In the genomic region with DNA sequence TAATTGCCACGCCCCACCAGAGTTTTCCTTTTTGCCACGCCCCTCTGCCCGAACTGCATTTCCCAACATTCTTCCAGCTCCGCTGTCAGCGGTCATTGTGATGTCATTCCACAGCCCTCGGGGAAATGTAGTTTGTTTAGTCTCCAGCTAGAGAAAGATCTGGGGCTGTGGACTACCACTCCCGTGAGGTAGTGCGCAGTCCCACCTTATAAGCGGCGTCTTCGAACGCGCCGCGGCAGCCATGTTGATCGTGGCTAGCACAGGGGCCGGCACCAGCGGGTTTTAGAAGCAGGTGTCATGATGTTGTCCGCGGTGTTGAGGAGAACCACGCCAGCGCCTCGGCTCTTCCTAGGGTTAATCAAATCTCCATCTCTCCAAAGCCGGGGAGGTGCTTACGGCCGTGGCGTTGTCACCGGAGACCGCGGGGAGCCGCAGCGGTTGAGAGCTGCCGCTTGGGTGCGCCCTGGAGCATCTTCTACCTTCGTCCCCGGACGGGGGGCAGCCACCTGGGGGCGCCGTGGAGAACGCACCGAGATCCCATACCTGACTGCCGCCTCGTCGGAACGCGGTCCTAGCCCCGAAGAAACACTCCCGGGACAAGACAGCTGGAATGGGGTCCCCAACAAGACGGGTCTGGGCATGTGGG, we compare ENCODE assay signal across 1 mouse cellular context.
TF ChIP-seq lines count a peak whose summit lies in the region.

A gene (plus strand): TSS at position 120 of the 646 bp plus-strand sequence.

TF ChIP-seq in CH12.LX, 34 proteins besides CTCF, POLR2A, EP300 and RAD21 (continued from another document):
- TF ChIP-seq ELF1 (IDR thresholded peaks at IDR 0.05; ENCODE audit: low read depth, low read length) (peak; percentile 80), SMC3 (IDR thresholded peaks at IDR 0.05; ENCODE audit: low read depth, low read length) (peak; percentile 30), NRF1 (IDR thresholded peaks at IDR 0.05; ENCODE audit: low read depth, low read length) (peak; percentile 71), IRF4 (IDR thresholded peaks at IDR 0.05; ENCODE audit: low read depth, low read length) (peak; percentile 77; the same call in 1 of the 2 replicates), TBP (conservative IDR thresholded peaks at IDR 0.05; ENCODE audit: low read depth, low read length) (peak; percentile 91), CHD1 (IDR thresholded peaks at IDR 0.05; ENCODE audit: low read depth, low read length) (no peak), TCF12 (IDR thresholded peaks at IDR 0.05; ENCODE audit: low read depth, low read length) (peak; percentile 48), RCOR1 (conservative IDR thresholded peaks at IDR 0.05; ENCODE audit: low read depth, low read length) (no peak), NELFE (IDR thresholded peaks at IDR 0.05; ENCODE audit: low read depth, low read length) (peak; percentile 75; the same call in 1 of the 2 replicates), MYC (IDR thresholded peaks at IDR 0.05; ENCODE audit: low read depth, low read length) (peak; percentile 78; the same call in 1 of the 2 replicates), ZC3H11A (IDR thresholded peaks at IDR 0.05; ENCODE audit: low read depth, low read length) (no peak), HCFC1 (IDR thresholded peaks at IDR 0.05; ENCODE audit: low read depth, low read length) (peak; percentile 98), PAX5 (IDR thresholded peaks at IDR 0.05; ENCODE audit: low read length) (no peak), MAZ (IDR thresholded peaks at IDR 0.05; ENCODE audit: low read depth, low read length) (no peak), MXI1 (IDR thresholded peaks at IDR 0.05; ENCODE audit: low read depth, low read length) (peak; percentile 89), MAFK (IDR thresholded peaks at IDR 0.05; ENCODE audit: insufficient replicate concordance, low read length) (no peak), POLR2AphosphoS2 (IDR thresholded peaks at IDR 0.05; ENCODE audit: low read depth, low read length) (peak; percentile 48; the same call in 1 of the 2 replicates), USF2 (conservative IDR thresholded peaks at IDR 0.05; ENCODE audit: low read depth, low read length) (no peak), BHLHE40 (IDR thresholded peaks at IDR 0.05; ENCODE audit: low read depth, low read length) (no peak), GABPA (IDR thresholded peaks at IDR 0.05; ENCODE audit: insufficient replicate concordance, low read depth, low read length) (peak; percentile 97; the same call in 1 of the 2 replicates), JUND (conservative IDR thresholded peaks at IDR 0.05; ENCODE audit: low read depth, low read length) (no peak)
TF ChIP-seq in CH12.LX: peak in this region for 17.
